Mouse (Mus musculus) testis, adult 2 months (tissue): ENCODE measurements around the gene Hgd. TPM values are rescaled to one million over a fixed set of nuclear protein-coding genes. Genes with fewer than 3 reads are reported as not detected.

Experiments used
- H3K27ac ChIP-seq: fragments of 200-500 bp; 2 replicates; pipeline ENCODE4 v1.5.1; 2012; ENCODE audit warnings: low read depth, low read length; ENCODE audit not compliant: control insufficient read depth, insufficient read depth
- H3K27me3 ChIP-seq: fragments of 200-500 bp; 2 replicates; pipeline ENCODE4 v1.6.1; 2012; ENCODE audit warnings: mild to moderate bottlenecking, low read length, moderate library complexity; ENCODE audit not compliant: control insufficient read depth, insufficient read depth
- H3K36me3 ChIP-seq: fragments of 200-500 bp; 2 replicates; pipeline ENCODE4 v1.6.1; 2012; ENCODE audit warnings: mild to moderate bottlenecking, low read length; ENCODE audit not compliant: control insufficient read depth, insufficient read depth
- H3K4me1 ChIP-seq: fragments of 200-500 bp; 2 replicates; pipeline ENCODE4 v1.6.1; 2012; ENCODE audit warnings: low read length; ENCODE audit not compliant: control insufficient read depth, insufficient read depth
- H3K4me3 ChIP-seq: fragments of 200-500 bp; 2 replicates; pipeline ENCODE4 v1.5.1; 2012; ENCODE audit warnings: low read depth, mild to moderate bottlenecking, low read length, moderate library complexity, mixed read lengths; ENCODE audit not compliant: control insufficient read depth
- CTCF ChIP-seq: fragments of 200-500 bp; IDR thresholded peaks from 2 replicates; pipeline ENCODE4 v1.5.1; 2012; ENCODE audit warnings: low read depth, mild to moderate bottlenecking, inconsistent platforms, low read length, moderate library complexity; ENCODE audit not compliant: control insufficient read depth, insufficient read depth, insufficient replicate concordance
- POLR2A ChIP-seq: fragments of 200-500 bp; IDR thresholded peaks from 2 replicates; pipeline ENCODE4 v1.6.1; 2012; ENCODE audit warnings: low read depth, mild to moderate bottlenecking, inconsistent platforms, low read length, moderate library complexity; ENCODE audit not compliant: control insufficient read depth
- polyA plus RNA-seq: library from polyadenylated mRNA; depleted of rRNA; stranded (reverse); fragments of >200 nt; gene quantifications from 2 replicates; pipeline ENCODE4 v1.2.3, GENCODE M21; 2012

Hgd gene
- polyA plus RNA-seq, 1 experiment: 1.2 TPM

DNA sequence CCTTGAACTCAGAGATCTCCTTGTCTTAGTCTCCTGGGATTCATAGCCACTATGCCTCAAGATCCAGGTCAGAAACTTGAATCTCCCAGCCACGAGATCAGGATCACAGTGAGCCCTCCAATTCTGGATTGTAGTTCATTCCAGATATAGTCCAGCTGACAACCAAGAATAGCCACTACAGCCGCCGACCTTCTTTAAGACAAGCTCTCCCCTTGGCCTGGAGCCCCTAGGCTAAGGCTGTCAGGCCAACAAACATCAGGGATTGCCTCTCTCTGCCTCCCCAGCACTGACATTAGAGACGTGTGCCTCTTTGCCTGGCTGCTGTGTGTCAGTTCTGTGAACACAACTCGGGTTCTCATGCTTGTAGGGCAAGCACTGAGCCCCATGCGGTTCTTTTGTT is 39.2 kb upstream of the Hgd start:
- TF ChIP-seq POLR2A (no peak), CTCF (no peak)
- no peak overlapping the region for H3K27ac ChIP-seq
- peak overlapping the region; percentile 63 for H3K4me3 ChIP-seq
- no peaks in the 10 kb centered on the region for H3K27me3 ChIP-seq
- H3K4me1 ChIP-seq: no peaks in the 10 kb centered on the region; the same call in none of the 2 replicates
- H3K36me3 ChIP-seq: peaks cover 3% of the 10 kb centered on the region; the same call in 1 of the 2 replicates

DNA sequence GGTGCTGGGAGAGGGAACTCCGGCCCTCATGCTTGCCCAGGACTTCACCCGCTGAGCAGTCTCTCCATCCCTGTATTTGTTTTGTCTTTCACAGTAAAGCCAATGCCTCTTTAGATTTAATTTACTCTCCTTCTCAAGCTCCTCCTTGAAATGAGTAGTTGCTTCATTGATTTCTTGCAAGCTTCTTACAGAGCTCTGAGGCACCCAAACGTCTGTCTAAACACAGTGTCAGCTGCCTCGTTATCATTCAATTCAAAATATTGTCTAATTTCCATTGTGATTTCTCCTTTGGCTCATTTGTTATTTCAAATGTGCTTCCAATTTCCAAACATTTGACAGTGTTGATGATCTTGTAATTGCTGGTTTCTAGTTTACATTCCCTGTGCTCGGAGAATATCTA is 33.6 kb upstream of the Hgd start:
- H3K27me3 ChIP-seq: no peaks in the 10 kb centered on the region
- no peak overlapping the region for H3K27ac ChIP-seq
- H3K4me3 ChIP-seq: no peak overlapping the region
- H3K4me1 ChIP-seq: no peaks in the 10 kb centered on the region
- peaks cover 3% of the 10 kb centered on the region; the same call in 1 of the 2 replicates for H3K36me3 ChIP-seq
- TF ChIP-seq CTCF (no peak), POLR2A (no peak)

DNA sequence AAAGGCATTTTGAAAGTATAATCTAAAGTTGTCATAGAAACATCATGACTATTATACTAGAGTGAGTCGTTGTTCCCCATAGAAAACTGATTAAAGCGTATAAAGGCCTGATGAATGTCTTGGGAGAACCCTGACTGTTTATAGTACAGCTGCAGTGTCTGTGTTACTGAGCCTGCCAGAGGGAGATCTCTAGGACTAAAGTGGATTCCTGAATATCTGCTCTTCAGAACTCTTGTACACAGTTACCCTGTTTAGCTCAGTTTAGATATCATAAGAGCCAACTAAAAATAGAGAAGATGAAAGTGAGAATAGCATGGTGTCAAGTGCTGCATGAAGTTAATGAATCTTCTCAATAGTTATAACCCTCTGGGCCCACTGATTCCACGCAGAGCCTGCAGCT is 29.7 kb upstream of the Hgd start:
- TF ChIP-seq CTCF (no peak), POLR2A (no peak)
- H3K27me3 ChIP-seq: no peaks in the 10 kb centered on the region
- H3K36me3 ChIP-seq: no peaks in the 10 kb centered on the region
- H3K27ac ChIP-seq: no peak overlapping the region
- H3K4me3 ChIP-seq: no peak overlapping the region
- no peaks in the 10 kb centered on the region for H3K4me1 ChIP-seq

DNA sequence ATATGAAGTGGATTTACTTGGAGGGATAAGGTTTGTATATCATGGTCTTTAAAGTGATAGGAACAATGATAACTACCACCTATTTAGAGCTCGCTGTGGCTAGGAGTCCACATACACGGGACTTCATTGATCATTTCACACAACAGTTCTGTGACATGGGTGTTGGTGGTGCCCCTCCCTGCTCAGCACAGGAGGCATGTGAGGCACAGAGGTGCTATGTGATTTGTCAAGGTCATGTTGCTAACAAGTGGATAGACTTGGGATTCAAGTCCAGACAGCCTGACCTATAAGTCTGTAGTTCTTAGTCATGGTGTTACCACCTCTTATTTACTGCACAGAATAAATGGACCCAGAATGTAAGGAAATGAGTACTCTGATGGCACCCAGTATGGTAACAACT is 29.0 kb upstream of the Hgd start:
- Histone ChIP-seq H3K27ac (no peak overlapping the region), H3K36me3 (no peaks in the 10 kb centered on the region), H3K27me3 (no peaks in the 10 kb centered on the region), H3K4me1 (no peaks in the 10 kb centered on the region), H3K4me3 (peak overlapping the region; percentile 73)
- TF ChIP-seq CTCF (no peak), POLR2A (no peak)

DNA sequence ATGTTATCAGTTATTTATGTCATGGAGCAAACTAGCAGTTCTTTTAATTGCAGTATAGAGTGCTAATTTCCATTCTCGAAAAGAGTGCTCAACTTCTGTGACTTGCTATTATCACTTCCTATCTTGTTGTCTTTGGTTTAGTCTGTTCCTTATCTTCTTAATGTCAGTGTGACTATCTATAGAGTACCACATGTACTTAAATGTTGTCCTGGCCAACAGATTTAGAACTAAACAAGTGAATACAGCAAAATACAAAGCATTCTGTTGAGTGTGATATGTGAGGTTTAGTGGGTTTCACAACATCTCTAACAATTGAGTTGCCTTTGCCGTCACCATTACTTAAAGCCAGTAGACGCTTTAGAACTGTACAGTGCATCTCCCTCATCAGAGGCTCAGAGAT is 27.1 kb upstream of the Hgd start:
- H3K27me3 ChIP-seq: no peaks in the 10 kb centered on the region
- peaks cover 2% of the 10 kb centered on the region; the same call in 1 of the 2 replicates for H3K36me3 ChIP-seq
- no peak overlapping the region for H3K4me3 ChIP-seq
- H3K4me1 ChIP-seq: no peaks in the 10 kb centered on the region
- H3K27ac ChIP-seq: no peak overlapping the region
- TF ChIP-seq POLR2A (no peak), CTCF (no peak)

DNA sequence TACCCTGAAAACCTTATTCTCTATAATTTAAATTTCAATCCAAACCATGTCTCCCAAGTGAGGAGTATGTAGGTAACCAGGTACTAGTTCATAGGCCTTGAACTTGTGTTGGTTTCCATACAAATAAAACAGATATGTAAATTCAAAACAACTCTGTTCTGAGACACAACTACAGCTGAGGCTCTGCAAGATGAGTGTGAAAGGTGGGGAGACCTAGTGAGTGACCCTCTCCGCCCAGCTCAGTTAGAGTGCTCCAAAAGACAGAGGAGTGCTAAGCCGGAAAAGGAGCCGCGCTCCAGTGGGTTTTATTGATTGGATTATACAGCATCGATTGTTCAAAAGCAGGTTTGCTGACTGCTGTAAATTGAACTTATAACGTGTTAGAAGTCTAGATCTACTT is 17.5 kb upstream of the Hgd start:
- no peaks in the 10 kb centered on the region for H3K4me1 ChIP-seq
- H3K4me3 ChIP-seq: no peak overlapping the region
- peaks cover 3% of the 10 kb centered on the region; the same call in 1 of the 2 replicates for H3K36me3 ChIP-seq
- no peak overlapping the region for H3K27ac ChIP-seq
- H3K27me3 ChIP-seq: no peaks in the 10 kb centered on the region
- TF ChIP-seq POLR2A: no peak
- no peak for TF ChIP-seq CTCF

DNA sequence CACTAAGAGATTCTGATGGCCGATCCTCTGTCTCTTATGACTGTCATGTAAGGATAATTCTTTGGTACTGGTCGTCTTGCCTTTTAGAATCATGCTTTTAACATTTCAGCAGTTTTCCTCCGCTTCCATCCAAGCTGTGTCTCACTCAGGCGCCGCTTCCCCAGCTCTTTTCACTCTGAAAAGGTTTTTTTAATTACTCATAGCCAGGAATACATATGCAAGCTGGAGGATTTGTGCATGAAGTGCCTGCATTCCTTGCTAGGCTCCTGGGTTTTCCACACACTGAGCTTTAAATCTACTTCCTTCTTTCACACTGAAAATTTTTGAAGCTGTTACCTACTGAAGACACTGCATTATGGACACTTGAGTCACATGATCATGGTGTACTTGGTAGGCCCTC is 17.0 kb upstream of the Hgd start:
- Histone ChIP-seq H3K4me3 (no peak overlapping the region), H3K36me3 (no peaks in the 10 kb centered on the region), H3K27ac (no peak overlapping the region), H3K27me3 (no peaks in the 10 kb centered on the region), H3K4me1 (no peaks in the 10 kb centered on the region)
- TF ChIP-seq CTCF (no peak), POLR2A (no peak)

DNA sequence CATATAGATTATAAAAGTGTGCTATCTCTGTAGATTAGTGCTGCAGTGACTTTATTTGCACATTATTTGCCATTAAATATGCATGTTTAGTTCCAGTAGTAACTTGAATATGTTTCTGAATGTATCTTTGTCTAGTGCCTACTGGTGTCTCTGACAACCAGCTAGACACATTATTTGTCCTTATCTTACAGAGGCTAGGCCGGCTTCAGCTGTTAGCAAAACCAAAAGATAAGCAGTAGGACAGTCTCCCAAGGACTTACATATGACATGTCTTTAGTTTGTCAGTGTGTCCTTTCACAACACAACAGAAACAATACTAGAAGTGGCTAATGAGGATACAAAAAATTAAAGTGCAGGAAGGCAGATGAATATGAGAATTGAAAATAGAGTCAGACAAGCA is 14.8 kb upstream of the Hgd start:
- TF ChIP-seq POLR2A (no peak), CTCF (no peak)
- Histone ChIP-seq H3K36me3 (no peaks in the 10 kb centered on the region), H3K4me3 (no peak overlapping the region), H3K27me3 (no peaks in the 10 kb centered on the region), H3K27ac (no peak overlapping the region), H3K4me1 (no peaks in the 10 kb centered on the region)

DNA sequence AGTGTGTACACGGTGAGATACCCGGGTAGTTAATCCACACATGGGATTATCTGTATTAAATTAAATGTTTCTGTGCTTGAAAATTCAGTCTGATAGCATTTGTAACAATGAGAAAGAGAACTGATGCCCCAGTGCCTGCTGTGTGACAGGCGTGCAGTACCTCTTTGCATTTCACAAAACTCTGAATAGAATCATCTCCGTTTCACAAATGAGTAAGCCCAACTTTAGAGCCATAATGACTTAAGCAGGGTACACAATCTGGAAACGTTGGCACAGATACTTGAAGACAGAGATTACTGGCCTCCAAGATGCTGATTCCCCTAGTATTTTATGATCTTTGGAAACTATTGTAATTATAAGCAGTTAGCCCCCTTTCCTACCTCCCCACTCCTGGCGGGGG is 13.8 kb upstream of the Hgd start:
- no peaks in the 10 kb centered on the region for H3K36me3 ChIP-seq
- H3K27ac ChIP-seq: no peak overlapping the region
- no peak overlapping the region for H3K4me3 ChIP-seq
- TF ChIP-seq POLR2A (no peak), CTCF (no peak)
- H3K27me3 ChIP-seq: no peaks in the 10 kb centered on the region
- no peaks in the 10 kb centered on the region for H3K4me1 ChIP-seq
